Mouse (Mus musculus): ENCODE results near the gene Plxna2.

DNA sequence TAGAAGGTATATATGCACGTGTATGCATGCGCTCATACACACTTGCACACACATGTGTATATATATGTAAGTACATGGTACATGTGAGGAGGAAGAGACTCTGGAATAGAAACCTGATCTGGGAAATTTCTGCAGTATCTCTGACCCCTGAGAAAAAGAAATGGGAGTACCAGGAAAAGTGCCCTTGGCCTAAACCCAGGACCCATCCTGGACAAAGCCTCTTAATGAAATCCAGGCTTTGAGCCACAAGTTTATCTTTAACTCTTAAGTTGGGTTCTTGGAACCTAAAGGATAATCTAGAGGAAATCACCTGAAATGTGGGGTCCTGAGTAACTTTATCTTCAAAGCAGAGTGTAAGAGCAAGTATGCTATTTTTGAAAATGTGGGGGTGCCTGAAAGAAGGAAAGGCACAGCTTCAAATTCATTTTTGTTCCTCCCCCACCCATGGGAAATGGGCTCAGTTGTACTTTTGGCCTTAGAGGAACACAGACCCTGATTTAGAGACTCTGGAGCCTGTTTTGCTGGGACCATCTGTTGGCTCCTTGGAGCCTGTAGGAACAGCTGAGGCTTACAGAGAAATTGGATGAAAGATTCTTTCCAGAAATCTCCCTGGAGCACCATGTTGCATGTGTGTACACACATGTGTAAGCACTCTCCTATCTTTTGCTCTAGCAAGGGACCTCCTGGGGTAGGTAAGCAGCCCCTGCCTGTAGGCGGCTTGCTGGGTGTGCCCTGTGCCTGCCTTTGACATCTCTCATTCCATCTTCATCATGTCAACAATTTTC lies 57.3 kb downstream of the Plxna2 start:
- no peak for TF ChIP-seq POLR2A (IDR thresholded peaks at IDR 0.05; ENCODE audit: control insufficient read depth, extremely low read depth, insufficient read depth, low read length, poor library complexity)
- TF ChIP-seq CTCF (IDR thresholded peaks at IDR 0.05; ENCODE audit: borderline replicate concordance, control insufficient read depth, extremely low read depth, insufficient read depth, low read length, poor library complexity): no peak
